Mouse (Mus musculus) spleen, adult 18-20 months (tissue): Measurements from ENCODE around the gene Kctd21.

Experiments
- DNase-seq, 2 experiments: peaks; one replicate each; pipeline ENCODE4 v3.0.0; 2022; ENCODE audit warnings: mixed read lengths in 2 of 2

The Kctd21 gene

GRCm38 (mm10) chr7:97324342-97324741, 7.8 kb upstream of the Kctd21 start:
- no peak for DNase-seq

- DNase-seq: no peak
Observed at GRCm38 (mm10) chr7:97325156-97325985, 6.8 kb upstream of the Kctd21 start.

- no peak for DNase-seq
Observed at GRCm38 (mm10) chr7:97327376-97327775, 4.8 kb upstream of the Kctd21 start.

- no peak for DNase-seq
Observed at GRCm38 (mm10) chr7:97328891-97329588, 3.1 kb upstream of the Kctd21 start.

GRCm38 (mm10) chr7:97329676-97330075, 2.5 kb upstream of the Kctd21 start:
- no peak for DNase-seq

GRCm38 (mm10) chr7:97330931-97331645, 1.0 kb upstream of the Kctd21 start:
- no peak for DNase-seq

- DNase-seq: no peak
Observed at GRCm38 (mm10) chr7:97332667-97333041, 527 bp downstream of the Kctd21 start.

- DNase-seq: no peak
Observed at GRCm38 (mm10) chr7:97333113-97333898, 1.2 kb downstream of the Kctd21 start.

GRCm38 (mm10) chr7:97334406-97334805, 2.3 kb downstream of the Kctd21 start:
- no peak for DNase-seq

- no peak for DNase-seq
Observed at GRCm38 (mm10) chr7:97336678-97337077, 4.6 kb downstream of the Kctd21 start.

GRCm38 (mm10) chr7:97338593-97338992, 6.5 kb downstream of the Kctd21 start:
- DNase-seq: no peak

- no peak for DNase-seq
Observed at GRCm38 (mm10) chr7:97339623-97340022, 7.5 kb downstream of the Kctd21 start.

GRCm38 (mm10) chr7:97340907-97341849, 9.1 kb downstream of the Kctd21 start:
- no peak for DNase-seq

- no peak for DNase-seq
Observed at GRCm38 (mm10) chr7:97342961-97343360, 10.8 kb downstream of the Kctd21 start.

GRCm38 (mm10) chr7:97344655-97345054, 12.5 kb downstream of the Kctd21 start:
- DNase-seq: no peak

- no peak for DNase-seq
Observed at GRCm38 (mm10) chr7:97345229-97345871, 13.2 kb downstream of the Kctd21 start.

- DNase-seq: no peak
Observed at GRCm38 (mm10) chr7:97346111-97346821, 14.1 kb downstream of the Kctd21 start.

GRCm38 (mm10) chr7:97346822-97347166, 14.7 kb downstream of the Kctd21 start:
- DNase-seq: no peak

- no peak for DNase-seq
Observed at GRCm38 (mm10) chr7:97347464-97347863, 15.3 kb downstream of the Kctd21 start.

- DNase-seq: no peak
Observed at GRCm38 (mm10) chr7:97348318-97348717, 16.2 kb downstream of the Kctd21 start.
